Mouse (Mus musculus): ENCODE results near the gene Rpl27a. TPM values are rescaled to one million over a fixed set of nuclear protein-coding genes. Genes with fewer than 3 reads are reported as not detected.

The Rpl27a gene
- polyA plus RNA-seq, 1 experiment from 2014 or later: 156 TPM

- Histone ChIP-seq H3K27me3 (ENCODE audit: control insufficient read depth, insufficient read depth, low read length) (no peaks in the 10 kb centered on the region), H3K4me2 (ENCODE audit: low read depth, severe bottlenecking) (no peak overlapping the region), H3K4me3 (ENCODE audit: low read depth, low read length) (no peak overlapping the region), H3K9me3 (ENCODE audit: control insufficient read depth, low read length) (no peaks in the 10 kb centered on the region), H3K4me1 (ENCODE audit: control insufficient read depth, insufficient read depth, low read length) (no peaks in the 10 kb centered on the region), H3K9ac (ENCODE audit: low read length) (no peak overlapping the region), H3K27ac (replicated peaks; ENCODE audit: low read depth, low read length) (no peak overlapping the region), H3K36me3 (ENCODE audit: control insufficient read depth, insufficient read depth, low read length) (no peaks in the 10 kb centered on the region)
- 75% methylated on average over 4 of the region's 4 CpGs for WGBS
- DNase-seq (ENCODE audit: low spot score): no peak
- ATAC-seq (ENCODE audit: insufficient number of reproducible peaks, low FRiP score, low TSS enrichment, low read depth): no peak
Observed at GRCm38 (mm10) chr7:109562154-109562599, 43.2 kb downstream of the Rpl27a start.

GRCm38 (mm10) chr7:109562676-109563075 is 43.7 kb downstream of the Rpl27a start:
- Histone ChIP-seq H3K4me1 (ENCODE audit: control insufficient read depth, insufficient read depth, low read length) (no peaks in the 10 kb centered on the region), H3K9ac (ENCODE audit: low read length) (no peak overlapping the region), H3K36me3 (ENCODE audit: control insufficient read depth, insufficient read depth, low read length) (no peaks in the 10 kb centered on the region), H3K9me3 (ENCODE audit: control insufficient read depth, low read length) (no peaks in the 10 kb centered on the region), H3K27me3 (ENCODE audit: control insufficient read depth, insufficient read depth, low read length) (no peaks in the 10 kb centered on the region), H3K27ac (replicated peaks; ENCODE audit: low read depth, low read length) (no peak overlapping the region), H3K4me3 (ENCODE audit: low read depth, low read length) (no peak overlapping the region), H3K4me2 (ENCODE audit: low read depth, severe bottlenecking) (no peak overlapping the region)
- WGBS: 73% methylated on average over 5 of the region's 5 CpGs
- DNase-seq (ENCODE audit: low spot score): no peak
- ATAC-seq (ENCODE audit: insufficient number of reproducible peaks, low FRiP score, low TSS enrichment, low read depth): no peak

- H3K4me1 ChIP-seq (ENCODE audit: control insufficient read depth, insufficient read depth, low read length): no peaks in the 10 kb centered on the region
- 66% methylated on average over 4 of the region's 4 CpGs for WGBS
- no peaks in the 10 kb centered on the region for H3K36me3 ChIP-seq (ENCODE audit: control insufficient read depth, insufficient read depth, low read length)
- no peaks in the 10 kb centered on the region for H3K9me3 ChIP-seq (ENCODE audit: control insufficient read depth, low read length)
- H3K27me3 ChIP-seq (ENCODE audit: control insufficient read depth, insufficient read depth, low read length): no peaks in the 10 kb centered on the region
- no peak overlapping the region for H3K4me2 ChIP-seq (ENCODE audit: low read depth, severe bottlenecking)
- no peak overlapping the region for H3K9ac ChIP-seq (ENCODE audit: low read length)
- no peak for DNase-seq (ENCODE audit: low spot score)
- no peak for ATAC-seq (ENCODE audit: insufficient number of reproducible peaks, low FRiP score, low TSS enrichment, low read depth)
- no peak overlapping the region for H3K27ac ChIP-seq (replicated peaks; ENCODE audit: low read depth, low read length)
- no peak overlapping the region for H3K4me3 ChIP-seq (ENCODE audit: low read depth, low read length)
Observed at GRCm38 (mm10) chr7:109563775-109564362, 44.9 kb downstream of the Rpl27a start.

GRCm38 (mm10) chr7:109566327-109566726 is 47.4 kb downstream of the Rpl27a start:
- no peaks in the 10 kb centered on the region for H3K36me3 ChIP-seq (ENCODE audit: control insufficient read depth, insufficient read depth, low read length)
- no peak for ATAC-seq (ENCODE audit: insufficient number of reproducible peaks, low FRiP score, low TSS enrichment, low read depth)
- DNase-seq (ENCODE audit: low spot score): no peak

GRCm38 (mm10) chr7:109566841-109567768 is 48.2 kb downstream of the Rpl27a start:
- Histone ChIP-seq H3K4me1 (ENCODE audit: control insufficient read depth, insufficient read depth, low read length) (no peaks in the 10 kb centered on the region), H3K27ac (replicated peaks; ENCODE audit: low read depth, low read length) (no peak overlapping the region), H3K4me3 (ENCODE audit: low read depth, low read length) (no peak overlapping the region), H3K4me2 (ENCODE audit: low read depth, severe bottlenecking) (no peak overlapping the region), H3K27me3 (ENCODE audit: control insufficient read depth, insufficient read depth, low read length) (no peaks in the 10 kb centered on the region), H3K9ac (ENCODE audit: low read length) (no peak overlapping the region), H3K36me3 (ENCODE audit: control insufficient read depth, insufficient read depth, low read length) (no peaks in the 10 kb centered on the region), H3K9me3 (ENCODE audit: control insufficient read depth, low read length) (no peaks in the 10 kb centered on the region)
- 79% methylated on average over 11 of the region's 11 CpGs for WGBS
- no peak for DNase-seq (ENCODE audit: low spot score)
- ATAC-seq (ENCODE audit: insufficient number of reproducible peaks, low FRiP score, low TSS enrichment, low read depth): no peak

More at GRCm38 (mm10) chr7:109566327-109566726, 47.4 kb downstream of the Rpl27a start:
- no peak overlapping the region for H3K27ac ChIP-seq (replicated peaks; ENCODE audit: low read depth, low read length)
- H3K27me3 ChIP-seq (ENCODE audit: control insufficient read depth, insufficient read depth, low read length): no peaks in the 10 kb centered on the region
- H3K4me1 ChIP-seq (ENCODE audit: control insufficient read depth, insufficient read depth, low read length): no peaks in the 10 kb centered on the region
- H3K4me3 ChIP-seq (ENCODE audit: low read depth, low read length): no peak overlapping the region
- no peaks in the 10 kb centered on the region for H3K9me3 ChIP-seq (ENCODE audit: control insufficient read depth, low read length)
- no peak overlapping the region for H3K4me2 ChIP-seq (ENCODE audit: low read depth, severe bottlenecking)
- no peak overlapping the region for H3K9ac ChIP-seq (ENCODE audit: low read length)

- H3K27ac ChIP-seq (replicated peaks; ENCODE audit: low read depth, low read length): no peak overlapping the region
- H3K4me1 ChIP-seq (ENCODE audit: control insufficient read depth, insufficient read depth, low read length): no peaks in the 10 kb centered on the region
- WGBS: 93% methylated on average over 4 of the region's 4 CpGs
- H3K4me3 ChIP-seq (ENCODE audit: low read depth, low read length): no peak overlapping the region
- H3K4me2 ChIP-seq (ENCODE audit: low read depth, severe bottlenecking): no peak overlapping the region
- DNase-seq (ENCODE audit: low spot score): no peak
- H3K27me3 ChIP-seq (ENCODE audit: control insufficient read depth, insufficient read depth, low read length): no peaks in the 10 kb centered on the region
- H3K9me3 ChIP-seq (ENCODE audit: control insufficient read depth, low read length): no peaks in the 10 kb centered on the region
- no peak for ATAC-seq (ENCODE audit: insufficient number of reproducible peaks, low FRiP score, low TSS enrichment, low read depth)
- no peaks in the 10 kb centered on the region for H3K36me3 ChIP-seq (ENCODE audit: control insufficient read depth, insufficient read depth, low read length)
- no peak overlapping the region for H3K9ac ChIP-seq (ENCODE audit: low read length)
Observed at GRCm38 (mm10) chr7:109568391-109568892, 49.5 kb downstream of the Rpl27a start.

Small RNAs within 50 kb of the gene (microRNA-seq; reads per million reads assigned to microRNA genes)
- not detected for gene Gm47284

Other genes with a start within 250 kb of the Rpl27a start
- gene Stk33, start 80.1 kb upstream of the Rpl27a start, polyA plus RNA-seq (2014; fragmentation: Nextera tagmentation; extraction: Ambion mirVana): 0.92 and 1.4 TPM in 2 replicates
- 0.03 TPM in 1 of 2 replicates, not detected in the other for gene Trim66, start 11.0 kb upstream of the Rpl27a start, polyA plus RNA-seq (2014; fragmentation: Nextera tagmentation; extraction: Ambion mirVana)
- 48.3 and 52.3 TPM in 2 replicates for gene St5, start 184.5 kb downstream of the Rpl27a start, polyA plus RNA-seq (2014; fragmentation: Nextera tagmentation; extraction: Ambion mirVana)
- gene Akip1, start 184.5 kb downstream of the Rpl27a start, polyA plus RNA-seq (2014; fragmentation: Nextera tagmentation; extraction: Ambion mirVana): 22.4 and 24.0 TPM in 2 replicates
- gene BC051019, start 204.7 kb downstream of the Rpl27a start, polyA plus RNA-seq (2014; fragmentation: Nextera tagmentation; extraction: Ambion mirVana): 0.20 TPM in 1 of 2 replicates, not detected in the other
- gene Ascl3, start 212.6 kb downstream of the Rpl27a start, polyA plus RNA-seq (2014; fragmentation: Nextera tagmentation; extraction: Ambion mirVana): not detected in 2 replicates
- 21.4 and 23.9 TPM in 2 replicates for gene Tmem9b, start 233.7 kb downstream of the Rpl27a start, polyA plus RNA-seq (2014; fragmentation: Nextera tagmentation; extraction: Ambion mirVana)

Data from limb, embryonic 11.5 days (tissue).